Mouse (Mus musculus): ENCODE results near the gene Top1. TPM values are rescaled to one million over a fixed set of nuclear protein-coding genes. Genes with fewer than 3 reads are reported as not detected.
A peak's percentile ranks its signal among the peaks of the same experiment; 100 is the strongest.
"Not testable (repeated sequence)": the region's sequence is repeated elsewhere in the genome, so short reads cannot be mapped to it uniquely, and the experiment has no call there.

Top1 gene
- polyA plus RNA-seq, 1 experiment, result 38.8 TPM

DNA sequence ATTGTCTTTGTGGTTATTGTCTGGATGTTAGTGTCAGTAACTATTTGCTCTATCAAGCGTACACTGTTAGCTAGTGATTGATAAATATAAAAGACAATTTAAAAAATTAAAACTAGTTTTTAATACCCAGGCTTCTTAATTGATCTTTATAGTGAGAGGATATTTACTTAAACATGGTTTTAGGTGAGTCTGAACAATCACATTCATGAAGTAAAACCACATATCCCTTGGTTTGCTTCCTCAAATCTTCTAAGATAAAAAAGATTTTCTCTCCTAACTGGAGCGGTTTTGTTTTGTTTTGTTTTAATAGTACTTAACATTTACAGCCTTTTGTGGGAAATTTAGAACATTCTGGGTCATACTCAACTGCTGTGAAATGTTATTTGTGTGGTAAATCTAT lies 3.4 kb downstream of the Top1 start:
- Histone ChIP-seq H3K4me3 (replicated peaks) (peak overlapping the region; percentile 99), H3K36me3 (ENCODE audit: control insufficient read depth) (peaks cover 66% of the 10 kb centered on the region), H3K27me3 (ENCODE audit: control insufficient read depth) (no peaks in the 10 kb centered on the region), H3K9me3 (ENCODE audit: control insufficient read depth, low read length) (no peaks in the 10 kb centered on the region), H3K4me1 (ENCODE audit: control insufficient read depth) (peaks cover 69% of the 10 kb centered on the region)
- TF ChIP-seq GATA1 (IDR thresholded peaks at IDR 0.05; ENCODE audit: low read length), result no peak

DNA sequence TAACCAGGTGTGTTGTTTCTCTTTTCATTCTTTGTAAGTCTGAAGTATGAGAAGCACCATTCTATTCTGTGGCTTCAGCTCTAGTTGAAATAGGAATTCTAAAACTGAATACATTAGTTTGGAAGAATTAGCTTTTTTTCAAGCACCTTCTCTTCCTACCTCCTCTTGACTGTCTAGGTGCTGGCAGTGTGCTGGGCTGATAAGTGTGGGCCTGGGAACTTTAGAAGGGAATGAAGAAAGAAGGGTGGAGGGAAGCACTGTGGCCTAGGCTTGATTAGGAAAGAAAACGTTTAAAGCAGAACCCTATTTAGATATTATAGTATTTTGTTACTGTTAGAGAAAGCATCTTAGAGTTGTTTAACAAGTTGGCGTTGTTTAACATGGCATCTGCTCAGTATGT lies 5.5 kb downstream of the Top1 start:
- H3K4me3 ChIP-seq (replicated peaks), result peak overlapping the region; percentile 99
- H3K4me1 ChIP-seq (ENCODE audit: control insufficient read depth), result peaks cover 77% of the 10 kb centered on the region
- no peaks in the 10 kb centered on the region for H3K27me3 ChIP-seq (ENCODE audit: control insufficient read depth)
- H3K9me3 ChIP-seq (ENCODE audit: control insufficient read depth, low read length), result no peaks in the 10 kb centered on the region
- peaks cover 87% of the 10 kb centered on the region for H3K36me3 ChIP-seq (ENCODE audit: control insufficient read depth)
- TF ChIP-seq GATA1 (IDR thresholded peaks at IDR 0.05; ENCODE audit: low read length), result no peak; the same call in 1 of the 2 replicates
- TF ChIP-seq TAL1 (IDR thresholded peaks at IDR 0.05; ENCODE audit: low read length), result no peak

DNA sequence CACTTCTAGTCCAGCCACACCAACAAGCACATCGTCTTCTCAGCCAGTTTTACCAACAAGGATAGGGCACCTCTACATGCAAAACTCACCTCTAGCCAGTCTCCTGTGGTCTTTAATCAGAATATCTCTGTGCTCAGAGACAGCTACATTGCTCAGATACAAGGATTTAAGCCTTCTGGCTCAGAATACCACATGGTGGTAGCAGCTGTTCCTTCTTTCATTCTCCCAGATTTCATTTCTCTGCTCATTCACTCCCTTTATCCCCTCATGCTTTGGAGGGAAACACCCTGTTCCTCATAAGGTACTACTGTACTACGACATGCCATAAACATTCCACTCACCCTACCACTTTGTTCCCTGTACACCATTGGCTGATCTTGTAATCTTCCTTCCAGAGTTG lies 7.5 kb downstream of the Top1 start:
- no peak for TF ChIP-seq TAL1 (IDR thresholded peaks at IDR 0.05; ENCODE audit: low read length)
- no peak for TF ChIP-seq GATA1 (IDR thresholded peaks at IDR 0.05; ENCODE audit: low read length)
- H3K4me3 ChIP-seq (replicated peaks), result no peak overlapping the region
- H3K9me3 ChIP-seq (ENCODE audit: control insufficient read depth, low read length), result no peaks in the 10 kb centered on the region
- H3K27me3 ChIP-seq (ENCODE audit: control insufficient read depth), result no peaks in the 10 kb centered on the region
- H3K4me1 ChIP-seq (ENCODE audit: control insufficient read depth), result peaks cover 88% of the 10 kb centered on the region
- H3K36me3 ChIP-seq (ENCODE audit: control insufficient read depth), result peaks cover 90% of the 10 kb centered on the region

DNA sequence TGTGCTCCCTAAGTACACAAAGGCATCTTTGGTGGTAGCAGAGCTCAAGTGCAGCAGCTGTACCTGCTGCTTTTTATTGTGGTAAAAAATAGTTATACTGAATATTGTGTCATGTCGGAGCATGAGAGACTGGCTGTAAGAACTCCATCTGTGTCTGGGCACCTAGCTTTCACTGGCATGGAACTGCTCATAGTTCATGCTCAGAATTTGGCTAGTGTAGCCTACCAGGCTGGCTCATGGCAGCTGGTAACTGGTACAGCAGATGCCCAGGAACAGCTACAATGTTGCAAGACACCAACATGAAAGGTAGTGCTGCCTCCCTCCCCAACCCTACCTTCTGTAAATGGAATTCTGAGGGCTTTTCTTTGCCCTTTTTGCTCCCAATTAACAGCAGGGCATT lies 9.9 kb downstream of the Top1 start:
- TF ChIP-seq GATA1 (IDR thresholded peaks at IDR 0.05; ENCODE audit: low read length), result no peak
- no peak for TF ChIP-seq TAL1 (IDR thresholded peaks at IDR 0.05; ENCODE audit: low read length)
- peaks cover 89% of the 10 kb centered on the region for H3K4me1 ChIP-seq (ENCODE audit: control insufficient read depth)

DNA sequence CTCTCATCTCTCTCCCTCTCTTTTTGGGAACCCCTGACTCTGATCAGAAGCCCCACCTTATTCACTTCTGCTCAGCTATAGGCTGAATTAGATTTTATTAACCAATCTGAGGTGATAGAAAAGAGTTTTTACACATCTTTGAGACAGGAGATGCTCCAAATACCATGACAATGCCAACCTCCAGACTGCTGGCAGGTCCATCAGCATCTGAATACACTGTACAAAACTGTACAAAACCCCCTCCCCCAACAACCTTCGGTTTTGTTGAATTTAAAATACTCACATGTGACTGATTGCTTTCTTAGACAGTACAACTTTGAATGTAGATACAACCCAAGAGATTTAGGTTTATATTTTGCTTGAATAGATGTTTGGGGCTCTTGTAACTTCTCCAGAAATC lies 10.5 kb downstream of the Top1 start:
- H3K4me1 ChIP-seq (ENCODE audit: control insufficient read depth), result peaks cover 86% of the 10 kb centered on the region
- no peak overlapping the region for H3K4me3 ChIP-seq (replicated peaks)
- H3K9me3 ChIP-seq (ENCODE audit: control insufficient read depth, low read length), result no peaks in the 10 kb centered on the region
- peaks cover 91% of the 10 kb centered on the region for H3K36me3 ChIP-seq (ENCODE audit: control insufficient read depth)
- no peaks in the 10 kb centered on the region for H3K27me3 ChIP-seq (ENCODE audit: control insufficient read depth)
- TF ChIP-seq GATA1 (IDR thresholded peaks at IDR 0.05; ENCODE audit: low read length) (no peak), TAL1 (IDR thresholded peaks at IDR 0.05; ENCODE audit: low read length) (no peak)

More for the DNA sequence above, 9.9 kb downstream of the Top1 start:
- no peaks in the 10 kb centered on the region for H3K9me3 ChIP-seq (ENCODE audit: control insufficient read depth, low read length)
- no peak overlapping the region for H3K4me3 ChIP-seq (replicated peaks)
- peaks cover 92% of the 10 kb centered on the region for H3K36me3 ChIP-seq (ENCODE audit: control insufficient read depth)
- H3K27me3 ChIP-seq (ENCODE audit: control insufficient read depth), result no peaks in the 10 kb centered on the region

DNA sequence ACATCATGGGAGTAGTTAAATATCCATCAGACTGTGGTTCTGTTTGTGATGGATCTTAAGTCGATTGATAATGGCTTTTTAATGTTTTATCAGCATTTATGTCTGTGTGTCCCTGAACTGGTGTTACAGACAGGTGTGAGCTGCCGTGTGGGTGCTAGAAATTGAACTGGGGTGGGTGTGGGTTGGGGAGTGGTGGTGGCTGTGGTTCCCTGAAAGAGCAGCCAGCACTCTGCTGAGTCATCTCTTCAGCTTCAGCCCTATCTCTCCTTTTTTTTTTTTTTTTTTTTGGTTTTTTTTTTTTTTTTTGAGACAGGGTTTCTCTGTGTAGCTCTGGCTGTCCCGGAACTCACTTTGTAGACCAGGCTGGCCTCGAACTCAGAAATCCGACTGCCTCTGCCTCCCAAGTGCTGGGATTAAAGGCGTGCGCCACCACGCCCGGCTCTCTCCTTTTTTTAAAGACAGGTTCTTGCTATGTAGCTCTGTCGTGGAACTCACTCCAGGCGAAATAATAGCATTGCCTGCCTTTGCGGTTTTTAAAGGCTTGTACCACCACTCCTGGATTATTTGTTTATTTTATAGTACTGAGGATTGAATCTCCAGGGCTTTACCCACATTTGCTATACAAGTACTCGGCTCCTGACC lies 12.2 kb downstream of the Top1 start:
- Histone ChIP-seq H3K4me1 (ENCODE audit: control insufficient read depth) (peaks cover 81% of the 10 kb centered on the region), H3K4me3 (replicated peaks) (peak overlapping the region; percentile 46), H3K36me3 (ENCODE audit: control insufficient read depth) (peaks cover 93% of the 10 kb centered on the region)

GRCm38 (mm10) chr2:160658811-160659210 lies 13.1 kb downstream of the Top1 start:
- peak overlapping the region; percentile 21 for H3K4me3 ChIP-seq (replicated peaks)
- peaks cover 77% of the 10 kb centered on the region for H3K4me1 ChIP-seq (ENCODE audit: control insufficient read depth)
- TF ChIP-seq TAL1 (IDR thresholded peaks at IDR 0.05; ENCODE audit: low read length) (no peak), GATA1 (IDR thresholded peaks at IDR 0.05; ENCODE audit: low read length) (no peak)
- no peaks in the 10 kb centered on the region for H3K27me3 ChIP-seq (ENCODE audit: control insufficient read depth)
- no peaks in the 10 kb centered on the region for H3K9me3 ChIP-seq (ENCODE audit: control insufficient read depth, low read length)
- peaks cover 91% of the 10 kb centered on the region for H3K36me3 ChIP-seq (ENCODE audit: control insufficient read depth)

More for the DNA sequence above, 12.2 kb downstream of the Top1 start:
- Histone ChIP-seq H3K9me3 (ENCODE audit: control insufficient read depth, low read length) (no peaks in the 10 kb centered on the region), H3K27me3 (ENCODE audit: control insufficient read depth) (no peaks in the 10 kb centered on the region)
- TF ChIP-seq GATA1 (IDR thresholded peaks at IDR 0.05; ENCODE audit: low read length) (no peak), TAL1 (IDR thresholded peaks at IDR 0.05; ENCODE audit: low read length) (no peak)

- TF ChIP-seq TAL1 (IDR thresholded peaks at IDR 0.05; ENCODE audit: low read length), result no peak
- no peak for TF ChIP-seq GATA1 (IDR thresholded peaks at IDR 0.05; ENCODE audit: low read length)
- Histone ChIP-seq H3K4me3 (replicated peaks) (no peak overlapping the region), H3K36me3 (ENCODE audit: control insufficient read depth) (peaks cover 89% of the 10 kb centered on the region), H3K27me3 (ENCODE audit: control insufficient read depth) (no peaks in the 10 kb centered on the region), H3K4me1 (ENCODE audit: control insufficient read depth) (peaks cover 46% of the 10 kb centered on the region), H3K9me3 (ENCODE audit: control insufficient read depth, low read length) (no peaks in the 10 kb centered on the region)
These were observed 18.7 kb downstream of the Top1 start for GRCm38 (mm10) chr2:160664421-160664820.

- peaks cover 40% of the 10 kb centered on the region for H3K4me1 ChIP-seq (ENCODE audit: control insufficient read depth)
- H3K9me3 ChIP-seq (ENCODE audit: control insufficient read depth, low read length); H3K4me3 ChIP-seq (replicated peaks); H3K27me3 ChIP-seq (ENCODE audit: control insufficient read depth): not testable (repeated sequence)
- peaks cover 89% of the 10 kb centered on the region for H3K36me3 ChIP-seq (ENCODE audit: control insufficient read depth)
These were observed 19.3 kb downstream of the Top1 start for GRCm38 (mm10) chr2:160664986-160665385.

DNA sequence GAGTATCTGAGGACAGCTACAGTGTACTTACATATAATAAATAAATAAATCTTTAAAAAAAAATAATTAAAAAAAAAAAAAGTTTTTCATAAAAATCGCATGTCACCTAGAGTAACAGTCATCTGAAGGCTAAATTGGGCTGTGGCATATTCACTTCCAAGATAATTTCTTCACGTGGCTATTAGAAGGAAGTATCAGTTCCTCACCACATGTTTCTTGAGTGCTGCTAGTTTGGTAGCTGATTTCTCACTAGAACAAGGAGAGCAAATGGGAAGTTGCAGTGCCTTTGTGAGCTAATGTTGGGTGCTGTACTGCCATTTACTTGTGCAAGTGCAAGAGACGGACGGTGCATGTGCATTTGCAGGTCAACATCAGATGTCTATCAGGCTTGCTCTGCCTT lies 21.6 kb downstream of the Top1 start:
- no peaks in the 10 kb centered on the region for H3K27me3 ChIP-seq (ENCODE audit: control insufficient read depth)
- no peak overlapping the region for H3K4me3 ChIP-seq (replicated peaks)
- peaks cover 91% of the 10 kb centered on the region for H3K36me3 ChIP-seq (ENCODE audit: control insufficient read depth)
- peaks cover 23% of the 10 kb centered on the region for H3K4me1 ChIP-seq (ENCODE audit: control insufficient read depth)
- H3K9me3 ChIP-seq (ENCODE audit: control insufficient read depth, low read length), result no peaks in the 10 kb centered on the region
- TF ChIP-seq TAL1 (IDR thresholded peaks at IDR 0.05; ENCODE audit: low read length) (no peak), GATA1 (IDR thresholded peaks at IDR 0.05; ENCODE audit: low read length) (no peak)

Measured in erythroblast, embryonic 14.5 days (primary cell).